Mouse (Mus musculus): ENCODE measurements around the gene Pds5b.

- no peak for TF ChIP-seq POLR2A (IDR thresholded peaks at IDR 0.05; ENCODE audit: insufficient read length, low read depth)
- TF ChIP-seq USF1 (IDR thresholded peaks at IDR 0.05; ENCODE audit: low read depth) = no peak
- TF ChIP-seq MYOG (IDR thresholded peaks at IDR 0.05; ENCODE audit: control insufficient read depth in 1 of 3, insufficient read depth in 1 of 3, insufficient read length in 2 of 3, low read depth in 2 of 3) = no peak
- no peak for TF ChIP-seq TCF12 (IDR thresholded peaks at IDR 0.05; ENCODE audit: insufficient read depth, poor library complexity, severe bottlenecking)
- no peak for TF ChIP-seq POLR2AphosphoS2 (IDR thresholded peaks at IDR 0.05; ENCODE audit: insufficient read length, low read depth)
Measured at GRCm38 (mm10) chr5:150711503-150711902, 38.0 kb downstream of the Pds5b start.
